Mouse (Mus musculus) lung, postnatal 0 days (tissue): Measurements from ENCODE around the gene Dusp10. TPM values are rescaled to one million over a fixed set of nuclear protein-coding genes. Genes with fewer than 3 reads are reported as not detected.

Experiments used
- ATAC-seq: fragments of 200-750 bp; cut with Nextera tagmentation; 2 replicates; pipeline ENCODE4 v1.8.0; 2017; ENCODE audit warnings: moderate library complexity
- DNase-seq: peaks from one replicate; pipeline ENCODE4 v3.0.0-alpha.2; 2016; ENCODE audit warnings: low spot score
- H3K27ac ChIP-seq: fragments of 300-500 bp; sonication (generic); 2 replicates; pipeline ENCODE4 v1.5.1; 2014; ENCODE audit warnings: antibody characterized with exemption, mild to moderate bottlenecking, low read length, mixed read lengths
- H3K27me3 ChIP-seq: fragments of 300-500 bp; sonication (generic); replicated peaks from 2 replicates; pipeline ENCODE4 v1.6.1; 2014; ENCODE audit warnings: low read length, mixed read lengths; ENCODE audit not compliant: insufficient read depth
- H3K36me3 ChIP-seq: fragments of 300-500 bp; sonication (generic); 2 replicates; pipeline ENCODE4 v1.6.1; 2014; ENCODE audit warnings: low read length, mixed read lengths; ENCODE audit not compliant: insufficient read depth
- H3K4me1 ChIP-seq: fragments of 300-500 bp; sonication (generic); 2 replicates; pipeline ENCODE4 v1.6.1; 2014; ENCODE audit warnings: antibody characterized with exemption, low read depth, low read length, mixed read lengths; ENCODE audit not compliant: insufficient read depth
- H3K4me2 ChIP-seq: fragments of 300-500 bp; sonication (generic); replicated peaks from 2 replicates; pipeline ENCODE4 v1.6.1; 2014; ENCODE audit warnings: low read depth, mild to moderate bottlenecking, low read length, moderate library complexity, mixed read lengths
- H3K4me3 ChIP-seq: fragments of 300-500 bp; sonication (generic); 2 replicates; pipeline ENCODE4 v1.5.1; 2014; ENCODE audit warnings: low read depth, low read length
- H3K9ac ChIP-seq: fragments of 300-500 bp; sonication (generic); replicated peaks from 2 replicates; pipeline ENCODE4 v1.6.1; 2014; ENCODE audit warnings: low read depth, mild to moderate bottlenecking
- H3K9me3 ChIP-seq: fragments of 300-500 bp; sonication (generic); 2 replicates; pipeline ENCODE4 v1.6.1; 2016; ENCODE audit warnings: low read length, mixed read lengths
- CTCF ChIP-seq: IDR thresholded peaks from 2 replicates; pipeline ENCODE4 v1.5.1; 2016; ENCODE audit warnings: antibody characterized with exemption, mild to moderate bottlenecking
- EP300 ChIP-seq: IDR thresholded peaks from 2 replicates; pipeline ENCODE4 v1.6.1; 2016; ENCODE audit warnings: antibody characterized with exemption, mild to moderate bottlenecking, control low read depth
- WGBS: fragments of 180-500 bp; shearing (Covaris S2); extraction: QIAGEN DNeasy Blood & Tissue Kit; methylation state at CpG from one replicate; pipeline ENCODE4 v1.1.7; 2014; 5-methylcytosine and 5-hydroxymethylcytosine counted together
- polyA plus RNA-seq: library from polyadenylated mRNA; unstranded; fragments of >200 nt; fragmentation: Nextera tagmentation; extraction: Ambion mirVana; gene quantifications from 2 replicates; pipeline ENCODE4 v1.2.1, GENCODE M21; 2015

Gene Dusp10
- polyA plus RNA-seq, result 6.7 and 6.8 TPM in 2 replicates

- ATAC-seq, result no peak
- Histone ChIP-seq H3K9me3 (no peaks in the 10 kb centered on the region), H3K4me1 (no peaks in the 10 kb centered on the region), H3K27me3 (no peaks in the 10 kb centered on the region), H3K4me2 (no peak within 1 kb of the TSS), H3K27ac (no peak within 1 kb of the TSS), H3K36me3 (no peaks in the 10 kb centered on the region), H3K9ac (no peak within 1 kb of the TSS), H3K4me3 (no peak within 1 kb of the TSS)
- DNase-seq, result no peak
- WGBS, result 81% methylated on average over 4 of the region's 4 CpGs
- TF ChIP-seq EP300 (no peak), CTCF (no peak)
Measured at GRCm38 (mm10) chr1:184013106-184013505, at the start of gene Dusp10. Gene Dusp10, plus strand, starts transcription at chr1:184013302.

GRCm38 (mm10) chr1:183965341-183965740 lies 47.8 kb upstream of the Dusp10 start:
- H3K36me3 ChIP-seq, result no peaks in the 10 kb centered on the region
- no peak overlapping the region for H3K4me2 ChIP-seq
- no peak for ATAC-seq
- WGBS, result 77% methylated on average over 4 of the region's 4 CpGs
- H3K27me3 ChIP-seq, result no peaks in the 10 kb centered on the region
- TF ChIP-seq CTCF (no peak; the same call in 1 of the 2 replicates), EP300 (no peak)
- no peak overlapping the region for H3K9ac ChIP-seq
- H3K4me3 ChIP-seq, result no peak overlapping the region
- no peak overlapping the region for H3K27ac ChIP-seq
- no peak for DNase-seq
- H3K9me3 ChIP-seq, result no peaks in the 10 kb centered on the region
- H3K4me1 ChIP-seq, result no peaks in the 10 kb centered on the region

- TF ChIP-seq EP300 (no peak), CTCF (no peak)
- no peaks in the 10 kb centered on the region for H3K27me3 ChIP-seq
- DNase-seq (no peak), ATAC-seq (no peak)
- H3K27ac ChIP-seq, result no peak overlapping the region
- H3K4me1 ChIP-seq, result no peaks in the 10 kb centered on the region
- no peak overlapping the region for H3K4me3 ChIP-seq
- no peaks in the 10 kb centered on the region for H3K9me3 ChIP-seq
- WGBS, result 63% methylated on average over 1 of the region's 1 CpGs
- no peaks in the 10 kb centered on the region for H3K36me3 ChIP-seq
- H3K4me2 ChIP-seq, result no peak overlapping the region
- no peak overlapping the region for H3K9ac ChIP-seq
Measured at GRCm38 (mm10) chr1:183969265-183969664, 43.8 kb upstream of the Dusp10 start.

- Histone ChIP-seq H3K9ac (no peak overlapping the region), H3K4me1 (peaks cover 5% of the 10 kb centered on the region; the same call in 1 of the 2 replicates), H3K36me3 (no peaks in the 10 kb centered on the region), H3K27ac (no peak overlapping the region), H3K4me2 (no peak overlapping the region), H3K4me3 (no peak overlapping the region), H3K9me3 (no peaks in the 10 kb centered on the region), H3K27me3 (no peaks in the 10 kb centered on the region)
- 87% methylated on average over 9 of the region's 9 CpGs for WGBS
- ATAC-seq (no peak), DNase-seq (peak; percentile 13)
- TF ChIP-seq EP300 (no peak), CTCF (no peak)
Measured at GRCm38 (mm10) chr1:183979814-183980243, 33.3 kb upstream of the Dusp10 start.

- no peaks in the 10 kb centered on the region for H3K27me3 ChIP-seq
- H3K4me3 ChIP-seq, result no peak overlapping the region
- TF ChIP-seq EP300 (no peak), CTCF (no peak)
- DNase-seq (no peak), ATAC-seq (no peak)
- peaks cover 5% of the 10 kb centered on the region; the same call in 1 of the 2 replicates for H3K4me1 ChIP-seq
- H3K27ac ChIP-seq, result no peak overlapping the region
- H3K36me3 ChIP-seq, result no peaks in the 10 kb centered on the region
- 22% methylated on average over 13 of the region's 13 CpGs for WGBS
- no peaks in the 10 kb centered on the region for H3K9me3 ChIP-seq
- peak overlapping the region; percentile 36 for H3K4me2 ChIP-seq
- no peak overlapping the region for H3K9ac ChIP-seq
Measured at GRCm38 (mm10) chr1:183982108-183982507, 31.0 kb upstream of the Dusp10 start.

- TF ChIP-seq CTCF, result no peak
- H3K4me2 ChIP-seq, result no peak overlapping the region
- DNase-seq (no peak), ATAC-seq (no peak)
- no peaks in the 10 kb centered on the region for H3K4me1 ChIP-seq
- no peaks in the 10 kb centered on the region for H3K9me3 ChIP-seq
- no peaks in the 10 kb centered on the region for H3K27me3 ChIP-seq
- 88% methylated on average over 7 of the region's 7 CpGs for WGBS
- no peak overlapping the region for H3K9ac ChIP-seq
- H3K4me3 ChIP-seq, result no peak overlapping the region
- H3K27ac ChIP-seq, result no peak overlapping the region
- no peaks in the 10 kb centered on the region for H3K36me3 ChIP-seq
Measured at GRCm38 (mm10) chr1:183987711-183988245, 25.3 kb upstream of the Dusp10 start.

- TF ChIP-seq CTCF (no peak), EP300 (no peak)
- no peaks in the 10 kb centered on the region for H3K36me3 ChIP-seq
- 79% methylated on average over 2 of the region's 2 CpGs for WGBS
Measured at GRCm38 (mm10) chr1:183991921-183992320, 21.2 kb upstream of the Dusp10 start.

More at GRCm38 (mm10) chr1:183991921-183992320, 21.2 kb upstream of the Dusp10 start:
- no peaks in the 10 kb centered on the region for H3K27me3 ChIP-seq
- H3K4me2 ChIP-seq, result no peak overlapping the region
- ATAC-seq (no peak), DNase-seq (no peak)
- H3K27ac ChIP-seq, result no peak overlapping the region
- H3K4me1 ChIP-seq, result no peaks in the 10 kb centered on the region
- no peak overlapping the region for H3K9ac ChIP-seq
- no peak overlapping the region for H3K4me3 ChIP-seq
- no peaks in the 10 kb centered on the region for H3K9me3 ChIP-seq
